Mouse (Mus musculus): ENCODE results near the gene Ms4a10.

Ms4a10 gene

GRCm38 (mm10) chr19:10959085-10959977, 15.1 kb downstream of the Ms4a10 start:
- peak; percentile 24 to 60 for DNase-seq

- DNase-seq: no peak
Observed at GRCm38 (mm10) chr19:10952021-10952939, 22.2 kb downstream of the Ms4a10 start.

GRCm38 (mm10) chr19:10949558-10949957, 24.9 kb downstream of the Ms4a10 start:
- DNase-seq: no peak

GRCm38 (mm10) chr19:10949112-10949511, 25.4 kb downstream of the Ms4a10 start, which contains the start of gene Ccdc86:
TSS of gene Ccdc86 (minus strand) at chr19:10949266.
- peak; percentile 96 to 97 for DNase-seq

GRCm38 (mm10) chr19:10948416-10948815, 26.1 kb downstream of the Ms4a10 start:
- no peak for DNase-seq

GRCm38 (mm10) chr19:10947219-10947618, 27.3 kb downstream of the Ms4a10 start:
- no peak for DNase-seq

GRCm38 (mm10) chr19:10946506-10946905, 28.0 kb downstream of the Ms4a10 start:
- DNase-seq: no peak

GRCm38 (mm10) chr19:10943955-10944354, 30.5 kb downstream of the Ms4a10 start:
- DNase-seq: no peak

GRCm38 (mm10) chr19:10940801-10941457, 33.5 kb downstream of the Ms4a10 start:
- DNase-seq: no peak

- peak; percentile 74 to 79 for DNase-seq
Observed at GRCm38 (mm10) chr19:10940097-10940800, 34.2 kb downstream of the Ms4a10 start.

GRCm38 (mm10) chr19:10938771-10939170, 35.7 kb downstream of the Ms4a10 start:
- DNase-seq: no peak

- DNase-seq: no peak
Observed at GRCm38 (mm10) chr19:10937110-10937563, 37.3 kb downstream of the Ms4a10 start, which contains the start of gene Ptgdr2. TSS of gene Ptgdr2 (plus strand) at chr19:10937160.

- DNase-seq: no peak
Observed at GRCm38 (mm10) chr19:10936077-10936476, 38.4 kb downstream of the Ms4a10 start.

GRCm38 (mm10) chr19:10935029-10935428, 39.4 kb downstream of the Ms4a10 start:
- no peak for DNase-seq

GRCm38 (mm10) chr19:10930641-10931040, 43.8 kb downstream of the Ms4a10 start:
- DNase-seq: no peak

GRCm38 (mm10) chr19:10926666-10927065, 47.8 kb downstream of the Ms4a10 start:
- DNase-seq: no peak

GRCm38 (mm10) chr19:10926123-10926621, 48.3 kb downstream of the Ms4a10 start:
- DNase-seq: no peak

- DNase-seq: no peak
Observed at GRCm38 (mm10) chr19:10924220-10924619, 50.2 kb downstream of the Ms4a10 start.

- no peak for DNase-seq
Observed at GRCm38 (mm10) chr19:10921058-10921457, 53.4 kb downstream of the Ms4a10 start.

- DNase-seq: no peak
Observed at GRCm38 (mm10) chr19:10920532-10920931, 53.9 kb downstream of the Ms4a10 start, which contains the start of gene Zp1. TSS of gene Zp1 (minus strand) at chr19:10920632.

- no peak for DNase-seq
Observed at GRCm38 (mm10) chr19:10918321-10918991, 56.0 kb downstream of the Ms4a10 start.
